Mouse (Mus musculus): ENCODE measurements around the gene Atf7ip.

Gene Atf7ip

DNA sequence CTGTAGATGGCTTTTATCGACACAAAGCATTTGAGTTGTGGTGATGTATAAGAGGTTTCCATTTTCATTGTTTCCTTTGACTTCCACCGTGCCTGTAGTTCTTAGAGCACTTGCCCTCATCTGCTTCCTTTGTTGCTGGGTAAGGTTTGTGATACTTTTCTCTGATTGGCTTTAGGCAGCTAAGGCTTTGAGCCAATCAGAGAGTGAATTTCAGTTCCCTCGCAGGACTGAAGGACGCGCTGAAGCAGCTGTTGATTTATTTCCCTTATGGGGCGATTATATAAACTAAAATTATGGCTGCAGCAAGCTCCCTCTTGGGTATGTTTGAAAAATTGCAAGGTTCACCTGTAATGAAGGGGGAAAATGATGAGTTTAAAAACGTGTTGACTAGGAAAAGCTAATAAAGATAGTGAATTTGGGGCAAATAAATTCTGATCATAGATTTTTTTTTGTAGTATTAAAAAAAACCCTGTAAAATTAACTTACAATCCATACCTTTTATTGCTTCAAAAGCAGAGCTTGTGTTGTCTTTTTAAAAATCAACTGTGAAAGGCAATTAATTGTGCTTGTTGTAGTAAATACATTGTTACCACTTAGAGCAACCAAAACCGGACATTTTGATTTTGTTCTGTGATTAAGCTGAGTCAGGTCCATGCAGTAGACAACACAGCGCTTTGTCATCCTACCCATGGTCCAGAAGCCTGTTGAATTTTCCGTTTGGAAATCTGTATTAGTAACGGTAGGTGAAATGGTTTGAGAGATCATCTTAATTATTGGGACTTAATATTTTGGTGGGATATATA, 48.0 kb downstream of the Atf7ip start:
- no peak for DNase-seq (ENCODE audit: low spot score in 2 of 2)

DNA sequence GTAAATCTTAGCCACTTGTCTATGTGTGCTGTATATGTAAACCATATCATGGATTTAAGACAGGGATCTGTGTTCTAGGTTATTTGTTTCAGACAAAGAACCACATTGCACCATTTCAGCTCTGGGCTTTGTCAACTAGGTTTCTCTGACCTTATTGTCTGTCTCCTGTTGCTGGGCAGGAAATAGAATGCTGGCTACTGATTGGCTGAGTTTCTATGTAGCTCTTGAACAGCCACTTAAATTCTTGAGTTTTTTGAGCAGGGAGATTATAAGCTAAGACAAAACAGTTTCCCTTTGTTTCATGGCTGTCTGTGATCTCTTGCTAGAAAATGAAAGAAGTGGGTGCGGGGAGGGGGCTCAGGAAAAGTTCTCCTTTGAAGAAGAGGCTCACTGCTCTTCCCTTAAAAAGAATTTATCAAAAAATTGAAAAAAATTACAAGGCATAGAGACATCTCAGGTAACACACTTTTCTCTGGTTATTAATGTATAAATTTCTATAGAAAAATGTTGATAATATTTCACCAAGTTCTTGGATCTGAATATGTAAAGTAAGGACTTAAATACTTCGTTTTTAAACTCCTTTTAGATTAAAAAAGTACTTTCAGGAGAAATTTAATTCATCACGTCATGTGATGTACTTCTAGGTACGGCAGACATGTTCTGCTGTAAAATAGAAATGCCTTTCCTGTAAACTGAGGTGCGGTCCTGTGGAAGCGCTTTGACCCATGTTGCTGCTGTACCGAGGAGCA, 49.0 kb downstream of the Atf7ip start:
- DNase-seq (ENCODE audit: low spot score in 2 of 2), result no peak

DNA sequence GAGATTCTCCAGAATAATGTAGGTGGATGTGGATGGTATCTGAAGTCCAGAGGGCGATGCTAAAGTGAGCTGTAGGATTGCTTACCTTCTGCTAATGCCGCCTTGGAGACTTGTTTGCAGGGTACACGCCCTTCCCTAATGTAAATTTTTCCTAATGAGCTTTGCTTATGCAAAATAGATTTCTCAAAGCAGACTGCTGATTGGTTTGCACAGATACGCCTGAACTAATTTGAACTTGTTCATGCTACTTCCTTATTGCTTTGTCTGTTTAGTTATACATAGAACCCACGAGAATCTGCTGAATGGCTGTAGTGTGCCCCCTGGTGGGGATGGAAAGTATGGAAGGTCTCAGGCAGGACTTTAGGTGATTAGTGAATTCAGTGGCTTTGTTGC, 49.6 kb downstream of the Atf7ip start:
- DNase-seq (ENCODE audit: low spot score in 2 of 2), result peak in 1 of 2 experiments; percentile 49

DNA sequence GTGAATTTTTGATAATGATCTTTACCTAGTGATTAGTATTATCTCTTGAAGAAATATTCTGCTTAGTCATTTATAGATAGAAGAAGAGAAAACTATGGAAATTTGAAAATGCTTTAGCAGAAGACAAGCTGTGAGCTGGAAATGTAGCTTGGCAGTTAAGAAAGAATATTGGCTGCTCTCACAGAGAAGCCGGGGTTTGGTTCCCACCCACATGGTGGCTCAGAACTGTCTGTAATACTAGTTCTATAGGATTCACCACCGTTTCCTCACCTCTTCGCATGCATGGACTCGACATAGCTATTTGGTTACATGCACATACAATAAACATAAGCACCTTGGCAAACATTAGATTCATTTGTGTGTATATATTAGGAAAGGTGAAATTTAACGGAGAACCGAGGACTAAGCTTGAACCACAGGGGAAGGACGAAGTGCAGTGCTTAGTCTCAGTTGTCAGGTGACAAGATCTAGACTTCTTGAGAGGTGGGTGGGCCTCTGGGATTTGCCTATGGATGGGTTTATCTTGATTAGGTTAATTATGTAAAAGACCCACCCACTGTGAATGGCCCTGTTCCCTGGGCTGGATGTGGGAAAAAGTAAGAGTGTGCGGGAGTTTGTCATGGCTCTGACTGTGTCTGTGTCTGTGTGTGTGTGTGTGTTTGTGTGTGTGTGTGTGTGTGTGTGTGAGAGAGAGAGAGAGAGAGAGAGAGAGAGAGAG, 52.5 kb downstream of the Atf7ip start:
- DNase-seq (ENCODE audit: low spot score in 2 of 2), result no peak

DNA sequence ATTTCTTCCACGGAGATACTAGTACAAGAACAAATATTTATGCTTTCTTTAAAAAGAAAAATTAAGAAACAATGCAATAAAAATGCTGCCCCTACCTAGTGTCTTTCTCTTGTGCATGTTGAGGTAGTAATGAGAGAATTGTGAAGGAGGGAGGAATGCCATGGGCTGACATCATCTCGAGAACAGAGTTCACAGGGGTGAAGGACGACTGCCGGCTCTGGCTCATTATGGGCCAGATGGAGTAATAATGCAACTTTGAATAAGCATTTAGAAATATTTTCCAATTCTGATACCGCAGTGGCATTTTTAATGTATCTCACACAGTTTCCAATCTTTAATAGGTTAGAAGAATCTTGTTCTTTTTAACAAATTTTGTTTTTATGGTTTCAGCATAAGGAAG, 60.0 kb downstream of the Atf7ip start:
- no peak for DNase-seq (ENCODE audit: low spot score in 2 of 2)

DNA sequence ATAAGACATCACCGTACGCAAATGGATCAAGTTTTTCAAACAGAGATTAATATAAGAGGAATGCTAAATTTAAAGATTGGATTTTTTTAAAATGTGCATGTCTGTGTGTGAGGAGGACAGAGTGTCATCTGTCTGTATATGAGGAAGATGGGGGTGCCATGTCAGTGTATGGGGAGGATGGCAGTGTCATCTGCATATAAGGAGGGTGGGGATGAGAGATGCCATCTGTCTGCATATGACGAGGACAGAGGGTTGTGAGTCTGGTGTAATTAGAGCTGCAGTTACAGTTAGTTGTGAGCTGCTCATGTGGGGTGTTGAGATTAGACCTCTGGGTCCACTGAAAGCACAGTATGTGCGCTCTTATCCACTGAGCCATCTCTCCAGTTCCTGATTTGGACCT, 84.8 kb downstream of the Atf7ip start:
- no peak for DNase-seq (ENCODE audit: low spot score in 2 of 2)

DNA sequence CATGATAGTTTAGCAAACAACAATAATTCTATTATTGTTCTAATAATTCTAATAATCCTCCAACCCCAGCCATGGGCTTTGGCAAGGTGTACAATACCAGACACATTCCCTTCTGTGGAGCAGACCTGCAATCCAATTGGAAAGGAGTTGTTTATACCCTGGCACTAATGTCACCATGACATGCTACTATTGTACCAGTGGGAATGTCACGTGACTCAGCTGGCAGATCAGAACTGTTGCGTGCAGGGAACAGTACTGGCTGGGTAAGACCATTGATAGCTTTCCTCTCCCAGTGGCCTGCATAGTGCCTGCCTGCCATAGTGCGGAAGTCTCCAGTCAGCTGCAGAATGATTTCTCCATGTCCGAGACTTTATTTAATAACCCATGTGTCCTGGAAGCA, 88.6 kb downstream of the Atf7ip start:
- no peak for DNase-seq (ENCODE audit: low spot score in 2 of 2)

DNA sequence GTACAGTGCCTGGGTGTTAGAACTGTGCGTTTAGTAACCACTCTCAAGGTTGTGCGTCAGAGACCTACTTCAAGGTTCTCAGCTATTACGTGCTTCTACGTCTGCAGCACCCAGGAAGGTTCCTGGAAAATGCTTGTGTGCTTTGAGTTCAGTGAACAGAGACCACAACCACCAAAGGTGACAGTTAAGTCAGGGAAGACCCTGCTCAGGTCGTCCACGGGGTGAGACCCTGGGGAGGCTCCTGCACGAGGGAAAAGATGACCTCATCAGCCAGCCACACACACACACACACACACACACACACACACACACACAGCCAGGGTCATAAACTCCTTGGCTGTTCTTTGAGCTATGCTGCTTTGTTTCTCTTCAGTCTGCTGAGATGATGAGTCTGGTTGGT, 96.6 kb downstream of the Atf7ip start:
- DNase-seq (ENCODE audit: low spot score in 2 of 2), result no peak

DNA sequence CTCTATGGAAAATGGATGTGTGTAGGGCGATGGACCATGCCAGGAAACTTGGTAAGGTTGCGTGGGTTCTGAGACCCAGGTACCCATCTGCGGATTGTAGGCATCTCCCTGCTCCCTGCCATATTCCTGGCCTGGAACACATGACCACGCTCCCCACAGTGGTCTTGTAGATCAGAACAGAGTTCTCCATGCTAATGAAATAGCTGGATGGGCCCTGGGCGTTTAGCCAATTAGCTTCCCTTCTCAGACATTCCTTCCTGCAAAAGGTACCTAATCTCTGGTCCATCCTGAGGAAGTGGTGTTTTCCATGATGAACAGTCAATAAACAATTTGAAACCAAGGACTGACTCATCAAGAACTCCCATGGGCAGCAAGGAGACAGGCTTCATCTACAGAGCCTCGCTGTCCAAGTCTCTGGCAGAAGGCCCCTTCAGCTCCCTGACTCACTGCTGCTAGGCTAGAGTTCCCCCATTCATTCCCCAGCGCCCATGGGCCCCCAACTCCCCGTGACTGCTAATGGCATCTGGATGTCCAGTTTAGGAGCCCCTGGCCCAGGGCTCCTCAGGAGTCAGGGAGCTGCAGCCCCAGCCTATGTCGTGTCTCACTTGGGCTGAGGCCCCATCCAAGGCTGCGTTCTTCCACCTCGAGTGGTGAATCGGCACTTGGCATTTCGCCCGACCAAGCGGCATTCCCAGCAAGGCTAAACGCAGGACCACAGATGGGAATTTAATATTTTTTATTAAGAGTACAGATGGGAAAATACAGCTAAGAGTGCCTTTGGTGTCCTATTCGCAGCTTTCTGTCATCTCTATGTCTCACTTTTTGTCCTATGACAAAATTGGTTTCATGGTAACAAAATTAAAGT, 105.6 kb downstream of the Atf7ip start:
- DNase-seq (ENCODE audit: low spot score in 2 of 2), result no peak

DNA sequence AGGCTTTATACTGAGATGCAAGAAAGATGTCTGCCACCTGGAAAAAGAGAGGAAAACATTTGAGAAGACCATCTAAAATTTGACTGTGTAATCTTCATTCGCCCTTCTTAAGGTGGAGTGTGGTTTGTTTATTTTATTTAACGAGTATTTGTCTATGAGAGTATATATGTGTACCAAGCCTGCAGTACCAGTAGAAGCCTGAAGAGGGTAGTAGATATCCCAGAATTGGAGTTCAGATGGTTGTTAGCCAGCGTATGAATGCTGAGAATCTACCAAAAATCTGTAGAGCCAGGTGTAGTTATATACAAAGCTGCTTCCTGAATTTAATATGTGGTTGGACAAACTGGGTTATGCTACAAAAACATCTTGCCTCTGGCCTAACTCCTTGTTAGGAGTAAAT, 106.3 kb downstream of the Atf7ip start:
- no peak for DNase-seq (ENCODE audit: low spot score in 2 of 2)

DNA sequence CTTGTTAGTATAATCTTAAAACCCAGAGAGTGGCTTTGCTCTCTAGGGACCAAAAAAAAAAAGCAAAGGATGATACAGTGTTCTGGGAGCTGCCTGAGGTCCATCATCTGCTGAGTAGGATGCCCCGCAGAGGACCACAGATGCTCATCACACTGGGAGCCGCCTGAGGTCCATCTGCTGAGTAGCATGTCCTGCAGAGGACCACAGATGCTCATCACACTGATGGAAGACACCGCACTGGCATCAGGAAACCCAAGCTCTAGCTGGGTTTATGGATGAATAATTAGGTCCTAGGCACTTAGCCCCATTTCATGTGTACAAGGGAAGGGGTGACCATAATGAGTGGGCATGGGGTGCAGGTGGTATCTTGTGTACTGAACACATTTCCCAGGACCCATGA, 108.2 kb downstream of the Atf7ip start:
- peak in 1 of 2 experiments; percentile 19 for DNase-seq (ENCODE audit: low spot score in 2 of 2)

DNA sequence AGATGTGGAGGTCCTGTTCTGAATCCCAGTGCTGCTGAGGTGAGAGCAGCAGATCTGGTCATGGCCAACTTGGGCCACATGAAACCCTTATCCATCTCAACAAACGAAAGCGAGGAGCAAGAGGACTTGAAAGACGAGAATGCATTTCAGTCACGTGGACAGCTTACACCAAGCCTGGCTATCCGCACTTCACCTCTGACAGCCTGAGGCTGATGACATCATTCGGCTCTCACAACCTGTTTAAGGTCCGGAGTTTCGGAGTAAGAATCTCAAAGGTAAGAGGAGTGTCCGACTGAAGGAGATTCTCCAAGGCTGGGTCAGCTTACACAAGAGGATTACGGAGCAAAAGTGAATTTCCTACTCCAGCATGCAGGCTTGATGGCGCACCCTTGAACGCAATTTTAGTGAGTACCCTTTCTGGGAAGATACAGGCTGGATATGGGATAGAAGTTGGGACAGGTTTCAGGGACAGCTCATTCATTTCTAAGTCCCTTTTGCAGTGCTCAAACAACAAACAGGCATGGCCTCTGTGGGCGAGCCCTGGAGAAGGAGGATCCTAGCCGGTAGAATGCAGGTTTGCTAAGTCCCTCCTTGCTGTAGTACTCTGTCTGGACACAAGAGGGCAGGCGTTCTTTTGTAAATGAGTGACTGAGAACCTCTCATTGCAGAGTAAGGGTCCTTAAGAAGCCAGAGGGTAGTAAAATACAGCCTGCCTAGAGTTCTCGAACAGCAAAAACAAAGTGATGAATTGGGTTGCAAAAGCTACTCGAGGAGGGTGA, 114.6 kb downstream of the Atf7ip start:
- DNase-seq (ENCODE audit: low spot score in 2 of 2), result peak; percentile 75 to 84

DNA sequence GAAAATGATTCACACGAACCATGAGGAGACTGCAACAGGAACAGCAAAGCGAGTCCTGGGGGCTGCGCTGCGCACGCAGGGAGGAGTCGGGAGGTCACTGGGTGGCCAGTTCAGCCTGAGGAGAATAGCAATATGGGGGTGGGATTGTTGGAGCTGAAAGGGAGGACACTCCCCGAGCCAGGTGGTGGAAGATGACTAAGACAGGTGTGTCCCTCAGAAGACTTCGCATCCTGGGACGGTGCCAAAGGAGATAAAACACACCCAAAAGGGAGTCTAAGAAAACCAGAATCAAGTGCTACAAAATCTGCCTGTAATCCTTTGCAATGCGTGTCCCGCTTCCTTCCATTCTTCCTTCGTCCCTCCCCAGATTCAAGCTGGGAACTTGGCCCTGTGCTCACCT, 119.5 kb downstream of the Atf7ip start:
- DNase-seq (ENCODE audit: low spot score in 2 of 2), result no peak

DNA sequence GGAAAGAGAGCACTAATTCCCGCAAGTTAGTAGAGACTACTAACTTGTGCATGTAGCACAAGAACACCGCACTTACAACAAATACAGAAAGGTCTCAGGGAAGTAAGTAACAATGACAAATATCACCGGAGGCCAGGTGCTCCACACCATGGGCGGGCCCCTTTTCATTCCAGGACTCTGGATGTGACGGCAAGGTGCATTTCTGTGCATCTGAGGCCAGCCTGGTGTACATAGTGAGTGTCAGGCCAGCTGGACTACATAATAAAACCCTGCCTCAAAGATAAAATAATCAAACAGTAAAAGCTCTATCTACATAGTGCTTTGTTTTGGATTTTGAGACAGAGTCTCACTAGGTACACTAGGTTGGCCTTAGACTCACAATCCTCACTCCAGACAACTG, 123.7 kb downstream of the Atf7ip start:
- DNase-seq (ENCODE audit: low spot score in 2 of 2), result no peak

DNA sequence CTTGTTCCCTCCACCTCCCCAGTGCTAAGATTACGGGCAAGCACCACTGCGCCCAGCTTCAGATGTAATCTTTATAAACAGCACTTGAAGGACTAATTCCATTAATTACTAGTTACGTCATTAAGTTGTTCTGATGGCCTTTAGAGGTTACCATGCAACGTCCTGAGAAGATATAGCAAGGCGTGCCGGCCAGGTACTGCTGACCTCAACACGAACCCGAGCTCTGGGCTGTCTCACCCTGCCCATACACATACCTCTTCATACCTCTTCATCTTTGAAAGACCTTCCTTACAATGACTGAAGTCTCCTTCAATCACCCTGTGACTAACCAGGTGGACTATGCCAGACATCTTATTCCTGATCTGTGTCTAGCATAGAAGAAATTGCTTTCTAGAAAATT, 125.6 kb downstream of the Atf7ip start:
- no peak for DNase-seq (ENCODE audit: low spot score in 2 of 2)

DNA sequence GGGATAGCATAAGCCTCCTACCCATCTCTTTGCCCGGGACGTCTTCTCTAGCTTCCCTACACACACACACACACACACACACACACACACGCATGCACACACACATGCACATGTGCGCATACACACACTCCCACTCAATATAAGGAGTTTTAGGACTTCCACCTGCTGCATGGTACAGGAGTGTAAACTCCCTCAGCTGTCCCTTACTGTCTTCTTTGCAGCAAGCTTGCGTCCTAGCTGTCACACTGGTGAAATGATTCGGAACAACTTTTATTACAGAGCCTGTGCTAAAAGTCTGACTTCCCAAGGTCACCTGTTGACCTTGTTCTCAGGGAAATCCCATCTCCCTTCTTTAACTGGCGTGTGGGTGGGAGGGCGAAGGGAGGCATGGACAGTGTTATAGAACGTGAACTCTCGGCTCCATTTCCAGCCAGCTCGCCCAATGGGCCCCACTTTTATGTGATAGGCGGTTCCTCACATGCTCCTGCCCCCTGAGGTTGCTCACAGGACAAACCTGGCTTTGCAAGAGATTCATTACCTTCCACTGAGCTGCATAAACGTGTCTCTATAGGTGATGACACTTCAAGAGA, 126.1 kb downstream of the Atf7ip start:
- no peak for DNase-seq (ENCODE audit: low spot score in 2 of 2)

DNA sequence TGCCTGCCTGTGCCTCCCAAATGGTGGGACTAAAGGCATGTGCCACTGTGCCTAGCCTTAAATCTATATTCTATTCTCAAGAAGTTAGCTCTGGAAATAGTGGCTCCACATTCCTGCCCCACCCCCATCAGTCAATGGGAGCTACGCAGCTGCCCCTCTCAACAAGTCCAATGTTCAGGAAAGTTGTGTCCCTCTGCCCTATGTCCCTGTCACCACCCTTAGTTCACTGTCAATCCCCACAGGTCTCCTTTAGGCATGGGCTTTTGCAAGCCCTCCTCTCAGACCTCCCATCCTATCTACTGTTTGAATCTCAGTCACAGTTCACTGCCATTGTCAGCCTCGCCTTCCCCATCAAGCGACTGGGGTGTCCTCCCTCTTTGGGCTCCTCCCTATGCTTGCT, 127.2 kb downstream of the Atf7ip start:
- DNase-seq (ENCODE audit: low spot score in 2 of 2), result no peak

DNA sequence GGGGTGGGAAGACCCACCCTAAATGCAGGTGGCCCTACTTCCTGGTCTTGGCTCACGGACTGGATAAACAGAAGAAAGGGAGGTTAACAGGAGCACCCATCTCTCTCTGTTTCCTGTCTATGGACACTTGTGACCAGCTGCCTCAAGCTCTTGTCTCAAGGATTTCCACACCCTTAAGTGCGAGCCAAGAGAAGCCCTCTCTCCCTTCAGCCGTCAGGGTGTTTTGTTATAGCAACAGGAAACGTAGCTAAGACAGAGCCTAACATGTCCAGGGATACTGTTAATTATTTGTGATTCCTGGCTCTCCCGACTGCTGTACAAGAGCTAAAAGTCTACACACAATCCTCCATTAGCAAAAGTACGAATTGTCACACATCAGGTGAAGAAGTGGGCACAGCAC, 127.8 kb downstream of the Atf7ip start:
- DNase-seq (ENCODE audit: low spot score in 2 of 2), result no peak

DNA sequence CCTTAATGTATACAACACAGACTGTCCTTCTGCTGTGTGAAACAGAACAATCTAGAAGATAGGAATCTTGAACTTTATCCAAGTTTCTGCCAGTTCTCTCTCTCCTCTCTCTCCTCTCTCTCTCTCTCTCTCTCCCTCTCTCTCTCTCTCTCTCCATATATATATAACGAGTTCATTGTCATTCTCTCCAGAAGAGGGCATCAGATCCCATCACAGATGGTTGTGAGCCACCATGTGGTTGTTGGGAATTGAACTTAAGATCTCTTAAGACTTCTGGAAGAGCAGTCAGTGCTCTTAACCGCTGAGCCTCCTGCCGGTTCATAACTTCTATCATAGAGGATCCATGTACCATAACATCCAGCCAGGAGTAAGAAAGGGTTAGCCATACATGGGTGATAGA, 129.0 kb downstream of the Atf7ip start:
- DNase-seq (ENCODE audit: low spot score in 2 of 2), result no peak

DNA sequence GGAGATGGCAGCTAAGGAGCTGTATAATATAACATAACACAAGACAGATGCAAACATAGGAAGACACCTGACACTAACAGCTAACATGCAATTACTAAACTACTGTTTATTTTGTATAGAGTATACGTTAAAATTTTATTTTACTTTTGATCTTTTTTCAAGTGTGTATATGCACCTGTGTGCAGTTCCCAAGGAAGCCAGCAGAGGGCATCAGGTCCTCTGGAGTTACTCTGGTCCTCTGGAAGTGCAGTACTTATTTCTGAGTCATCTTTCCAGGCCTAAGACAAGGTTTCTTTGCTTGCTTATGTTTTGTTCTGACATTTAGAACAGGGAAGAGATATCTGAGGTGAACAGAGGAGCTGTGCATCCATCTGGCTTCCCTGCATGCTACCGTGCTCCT, 138.2 kb downstream of the Atf7ip start:
- DNase-seq (ENCODE audit: low spot score in 2 of 2), result no peak

DNA sequence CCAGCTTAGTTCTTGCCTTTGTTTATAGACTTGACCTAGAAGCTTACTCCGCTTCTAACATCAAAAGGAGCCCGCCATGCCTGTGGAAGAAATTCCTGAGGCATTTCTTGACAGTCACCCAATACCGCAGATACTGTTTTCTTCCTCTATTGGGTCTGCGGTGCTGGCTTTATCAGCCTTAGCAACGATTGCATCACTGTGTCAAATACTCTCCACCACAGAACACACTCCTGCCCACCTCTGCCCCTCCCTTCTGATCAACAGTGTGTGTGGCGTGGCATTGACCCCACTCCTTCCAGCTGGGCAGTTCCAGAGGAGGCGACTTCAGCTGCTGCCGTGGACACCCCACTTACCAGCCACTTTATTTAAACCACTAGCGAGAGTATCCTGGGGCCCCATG, 139.8 kb downstream of the Atf7ip start:
- no peak for DNase-seq (ENCODE audit: low spot score in 2 of 2)
